Mouse (Mus musculus): Measurements from ENCODE around the gene Tnfaip3. TPM values are rescaled to one million over a fixed set of nuclear protein-coding genes. Genes with fewer than 3 reads are reported as not detected.

The Tnfaip3 gene
- polyA plus RNA-seq, 1 experiment: not detected

GRCm38 (mm10) chr10:19023622-19024326, 8.3 kb upstream of the Tnfaip3 start:
- Histone ChIP-seq H3K4me3 (ENCODE audit: insufficient read depth, low read depth, low read length) (no peak overlapping the region), H3K27ac (ENCODE audit: insufficient read depth, low read depth, low read length) (no peak overlapping the region), H3K4me1 (ENCODE audit: control insufficient read depth, insufficient read depth, low read length) (no peaks in the 10 kb centered on the region)
- TF ChIP-seq CTCF (IDR thresholded peaks at IDR 0.05; ENCODE audit: insufficient read depth, low read depth, low read length): no peak
- no peak for TF ChIP-seq POLR2A (IDR thresholded peaks at IDR 0.05; ENCODE audit: insufficient read depth, low read depth, low read length)
- 46% methylated on average over 5 of the region's 5 CpGs for WGBS

GRCm38 (mm10) chr10:19022272-19022671, 6.8 kb upstream of the Tnfaip3 start:
- 80% methylated on average over 1 of the region's 1 CpGs for WGBS
- Histone ChIP-seq H3K27ac (ENCODE audit: insufficient read depth, low read depth, low read length) (no peak overlapping the region), H3K4me3 (ENCODE audit: insufficient read depth, low read depth, low read length) (no peak overlapping the region), H3K4me1 (ENCODE audit: control insufficient read depth, insufficient read depth, low read length) (no peaks in the 10 kb centered on the region)
- no peak for TF ChIP-seq CTCF (IDR thresholded peaks at IDR 0.05; ENCODE audit: insufficient read depth, low read depth, low read length)
- no peak for TF ChIP-seq POLR2A (IDR thresholded peaks at IDR 0.05; ENCODE audit: insufficient read depth, low read depth, low read length)

GRCm38 (mm10) chr10:19016823-19017471, 1.5 kb upstream of the Tnfaip3 start:
- H3K4me3 ChIP-seq (ENCODE audit: insufficient read depth, low read depth, low read length): no peak overlapping the region

GRCm38 (mm10) chr10:19014381-19015256, 838 bp downstream of the Tnfaip3 start:
- WGBS: under 1% methylated on average over 43 of the region's 43 CpGs
- peak overlapping the region; percentile 90 for H3K4me3 ChIP-seq (ENCODE audit: insufficient read depth, low read depth, low read length)
- no peak for TF ChIP-seq CTCF (IDR thresholded peaks at IDR 0.05; ENCODE audit: insufficient read depth, low read depth, low read length)
- 0 out of 2 replicates have a peak, but pooled peaks have one; percentile 6 for TF ChIP-seq POLR2A (IDR thresholded peaks at IDR 0.05; ENCODE audit: insufficient read depth, low read depth, low read length)
- H3K27ac ChIP-seq (ENCODE audit: insufficient read depth, low read depth, low read length): peak overlapping the region; percentile 39; the same call in 1 of the 2 replicates
- peaks cover 4% of the 10 kb centered on the region; the same call in 1 of the 2 replicates for H3K4me1 ChIP-seq (ENCODE audit: control insufficient read depth, insufficient read depth, low read length)

More at GRCm38 (mm10) chr10:19016823-19017471, 1.5 kb upstream of the Tnfaip3 start:
- TF ChIP-seq POLR2A (IDR thresholded peaks at IDR 0.05; ENCODE audit: insufficient read depth, low read depth, low read length) (no peak), CTCF (IDR thresholded peaks at IDR 0.05; ENCODE audit: insufficient read depth, low read depth, low read length) (no peak)
- 61% methylated on average over 4 of the region's 4 CpGs for WGBS
- peaks cover 4% of the 10 kb centered on the region; the same call in 1 of the 2 replicates for H3K4me1 ChIP-seq (ENCODE audit: control insufficient read depth, insufficient read depth, low read length)
- no peak overlapping the region for H3K27ac ChIP-seq (ENCODE audit: insufficient read depth, low read depth, low read length)

- TF ChIP-seq POLR2A (IDR thresholded peaks at IDR 0.05; ENCODE audit: insufficient read depth, low read depth, low read length): no peak
- TF ChIP-seq CTCF (IDR thresholded peaks at IDR 0.05; ENCODE audit: insufficient read depth, low read depth, low read length): no peak
- 92% methylated on average over 3 of the region's 3 CpGs for WGBS
- H3K4me3 ChIP-seq (ENCODE audit: insufficient read depth, low read depth, low read length): no peak overlapping the region
Measured at GRCm38 (mm10) chr10:19013351-19013750, 2.1 kb downstream of the Tnfaip3 start.

GRCm38 (mm10) chr10:19012616-19013015, 2.8 kb downstream of the Tnfaip3 start:
- Histone ChIP-seq H3K4me3 (ENCODE audit: insufficient read depth, low read depth, low read length) (no peak overlapping the region), H3K4me1 (ENCODE audit: control insufficient read depth, insufficient read depth, low read length) (peaks cover 4% of the 10 kb centered on the region; the same call in 1 of the 2 replicates), H3K27ac (ENCODE audit: insufficient read depth, low read depth, low read length) (no peak overlapping the region)
- WGBS: 94% methylated on average over 3 of the region's 3 CpGs
- TF ChIP-seq CTCF (IDR thresholded peaks at IDR 0.05; ENCODE audit: insufficient read depth, low read depth, low read length) (no peak), POLR2A (IDR thresholded peaks at IDR 0.05; ENCODE audit: insufficient read depth, low read depth, low read length) (no peak)

More at GRCm38 (mm10) chr10:19013351-19013750, 2.1 kb downstream of the Tnfaip3 start:
- no peak overlapping the region for H3K27ac ChIP-seq (ENCODE audit: insufficient read depth, low read depth, low read length)
- H3K4me1 ChIP-seq (ENCODE audit: control insufficient read depth, insufficient read depth, low read length): peaks cover 4% of the 10 kb centered on the region; the same call in 1 of the 2 replicates

- TF ChIP-seq CTCF (IDR thresholded peaks at IDR 0.05; ENCODE audit: insufficient read depth, low read depth, low read length) (no peak), POLR2A (IDR thresholded peaks at IDR 0.05; ENCODE audit: insufficient read depth, low read depth, low read length) (no peak)
- Histone ChIP-seq H3K4me1 (ENCODE audit: control insufficient read depth, insufficient read depth, low read length) (peaks cover 4% of the 10 kb centered on the region; the same call in 1 of the 2 replicates), H3K4me3 (ENCODE audit: insufficient read depth, low read depth, low read length) (no peak overlapping the region), H3K27ac (ENCODE audit: insufficient read depth, low read depth, low read length) (no peak overlapping the region)
- 82% methylated on average over 7 of the region's 7 CpGs for WGBS
Measured at GRCm38 (mm10) chr10:19011832-19012440, 3.5 kb downstream of the Tnfaip3 start.

GRCm38 (mm10) chr10:19010414-19010813, 5.0 kb downstream of the Tnfaip3 start:
- 0 out of 2 replicates have a peak, but pooled peaks cover 2% of the 10 kb centered on the region for H3K4me1 ChIP-seq (ENCODE audit: control insufficient read depth, insufficient read depth, low read length)
- H3K4me3 ChIP-seq (ENCODE audit: insufficient read depth, low read depth, low read length): no peak overlapping the region
- 79% methylated on average over 8 of the region's 8 CpGs for WGBS
- H3K27ac ChIP-seq (ENCODE audit: insufficient read depth, low read depth, low read length): no peak overlapping the region
- no peak for TF ChIP-seq POLR2A (IDR thresholded peaks at IDR 0.05; ENCODE audit: insufficient read depth, low read depth, low read length)
- no peak for TF ChIP-seq CTCF (IDR thresholded peaks at IDR 0.05; ENCODE audit: insufficient read depth, low read depth, low read length)
